Mouse (Mus musculus): Measurements from ENCODE around the gene Rnft2.

Rnft2 gene

GRCm38 (mm10) chr5:118172078-118172723 is 72.7 kb downstream of the Rnft2 start:
- no peak for DNase-seq (ENCODE audit: low spot score)

- peak; percentile 47 for DNase-seq (ENCODE audit: low spot score)
Observed at GRCm38 (mm10) chr5:118171665-118172064, 73.3 kb downstream of the Rnft2 start.

- no peak for DNase-seq (ENCODE audit: low spot score)
Observed at GRCm38 (mm10) chr5:118170888-118171529, 73.9 kb downstream of the Rnft2 start.

GRCm38 (mm10) chr5:118169222-118170221 is 75.4 kb downstream of the Rnft2 start:
- DNase-seq (ENCODE audit: low spot score), result no peak

- DNase-seq (ENCODE audit: low spot score), result no peak
Observed at GRCm38 (mm10) chr5:118167561-118167995, 77.3 kb downstream of the Rnft2 start.

GRCm38 (mm10) chr5:118165462-118165861 is 79.5 kb downstream of the Rnft2 start:
- no peak for DNase-seq (ENCODE audit: low spot score)

GRCm38 (mm10) chr5:118164581-118164980 is 80.3 kb downstream of the Rnft2 start, which contains the start of gene Hrk:
Gene Hrk, plus strand, starts transcription at chr5:118164648.
- no peak for DNase-seq (ENCODE audit: low spot score)

GRCm38 (mm10) chr5:118160691-118161090 is 84.2 kb downstream of the Rnft2 start:
- DNase-seq (ENCODE audit: low spot score), result no peak

- DNase-seq (ENCODE audit: low spot score), result no peak
Observed at GRCm38 (mm10) chr5:118156976-118157375, 87.9 kb downstream of the Rnft2 start.

GRCm38 (mm10) chr5:118155565-118155947 is 89.4 kb downstream of the Rnft2 start:
- no peak for DNase-seq (ENCODE audit: low spot score)

- DNase-seq (ENCODE audit: low spot score), result peak; percentile 62
Observed at GRCm38 (mm10) chr5:118154839-118155564, 89.9 kb downstream of the Rnft2 start, which contains the start of gene Fbxw8. Gene Fbxw8, minus strand, starts transcription at chr5:118155464.

- no peak for DNase-seq (ENCODE audit: low spot score)
Observed at GRCm38 (mm10) chr5:118149711-118150110, 95.2 kb downstream of the Rnft2 start.

- DNase-seq (ENCODE audit: low spot score), result no peak
Observed at GRCm38 (mm10) chr5:118147264-118147663, 97.7 kb downstream of the Rnft2 start.

GRCm38 (mm10) chr5:118145999-118146679 is 98.8 kb downstream of the Rnft2 start:
- DNase-seq (ENCODE audit: low spot score), result no peak

GRCm38 (mm10) chr5:118145458-118145857 is 99.5 kb downstream of the Rnft2 start:
- DNase-seq (ENCODE audit: low spot score), result no peak

- DNase-seq (ENCODE audit: low spot score), result no peak
Observed at GRCm38 (mm10) chr5:118144770-118145169, 100.1 kb downstream of the Rnft2 start.

- no peak for DNase-seq (ENCODE audit: low spot score)
Observed at GRCm38 (mm10) chr5:118144327-118144726, 100.6 kb downstream of the Rnft2 start.

GRCm38 (mm10) chr5:118143211-118144026 is 101.5 kb downstream of the Rnft2 start:
- no peak for DNase-seq (ENCODE audit: low spot score)

GRCm38 (mm10) chr5:118142471-118142870 is 102.4 kb downstream of the Rnft2 start:
- no peak for DNase-seq (ENCODE audit: low spot score)
